Mouse (Mus musculus): ENCODE measurements around the gene Gsg1l.

DNA sequence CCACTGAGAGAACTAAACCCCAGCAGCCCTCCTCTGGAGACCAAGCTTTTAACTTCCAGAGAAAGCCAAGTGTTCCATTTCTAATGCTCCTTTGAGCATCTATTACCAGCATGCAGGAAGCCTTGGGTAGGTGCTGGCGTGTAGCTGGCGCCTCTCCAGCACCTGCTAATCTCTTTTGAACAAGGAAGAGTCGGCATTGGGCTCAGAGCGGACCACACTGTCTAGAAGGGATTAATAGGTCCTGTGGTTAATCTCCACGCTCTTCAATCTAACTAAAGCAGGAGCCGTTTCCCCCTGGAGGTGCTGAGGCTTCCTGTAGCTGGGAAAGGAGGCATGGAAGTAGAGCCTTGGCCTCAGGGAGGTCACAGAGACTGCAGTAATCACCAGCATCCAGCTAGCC, 27.6 kb downstream of the Gsg1l start:
- no peak for TF ChIP-seq CTCF (IDR thresholded peaks at IDR 0.05; ENCODE audit: extremely low read depth, insufficient read length, insufficient replicate concordance, low read depth, low read length)
- no peak for TF ChIP-seq POLR2A (IDR thresholded peaks at IDR 0.05; ENCODE audit: low read depth, low read length)

Data from small intestine, adult 2 months (tissue).